Mouse (Mus musculus) heart, postnatal 25 days (tissue): ENCODE results near the gene Slc41a2. TPM values are rescaled to one million over a fixed set of nuclear protein-coding genes. Genes with fewer than 3 reads are reported as not detected.

Source experiments
- DNase-seq: peaks from one replicate; pipeline ENCODE4 v3.0.0; 2022; ENCODE audit warnings: low spot score
- intact Hi-C: fragments of 180-260 bp; cut with DNase I; formaldehyde crosslinking; loops from one replicate; pipeline ENCODE4 v1.15.1; 2025
- total RNA-seq, 2 experiments: library from RNA; stranded (reverse); gene quantifications; 2 replicates each; pipeline ENCODE4 v1.2.3; 2021

The Slc41a2 gene
- total RNA-seq, 2 experiments from 2014 or later: 1.5 to 1.6 TPM

- intact Hi-C loops: no loop called here
- no peak for DNase-seq
These were observed 12.8 kb downstream of the Slc41a2 start for GRCm38 (mm10) chr10:83324871-83325270.

GRCm38 (mm10) chr10:83322551-83323100 lies 15.1 kb downstream of the Slc41a2 start:
- DNase-seq: no peak
- intact Hi-C loops: no loop called here

GRCm38 (mm10) chr10:83321528-83321927 lies 16.2 kb downstream of the Slc41a2 start:
- DNase-seq: no peak
- intact Hi-C loops: no loop called here

- DNase-seq: no peak
- intact Hi-C loops: no loop called here
These were observed 16.8 kb downstream of the Slc41a2 start for GRCm38 (mm10) chr10:83320870-83321269.

GRCm38 (mm10) chr10:83320396-83320795 lies 17.3 kb downstream of the Slc41a2 start:
- intact Hi-C loops: no loop called here
- DNase-seq: no peak

DNA sequence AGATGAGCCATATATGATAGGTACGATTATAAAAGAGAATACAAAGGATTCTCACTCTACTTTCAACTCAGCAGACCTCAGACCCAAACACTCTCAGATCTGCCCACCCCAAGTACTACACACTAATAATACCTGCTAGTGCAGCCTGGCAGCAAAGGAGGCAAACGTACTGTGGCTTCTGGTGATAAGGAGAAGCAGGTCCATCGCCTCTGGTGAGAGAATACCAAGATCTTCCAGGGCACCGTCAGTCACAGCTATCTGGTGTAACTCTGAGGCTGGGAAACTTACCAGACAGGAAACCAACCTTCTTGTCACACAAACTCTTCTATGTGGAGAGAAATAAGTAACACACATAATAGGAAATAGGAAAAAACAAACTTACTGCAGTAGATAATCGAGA lies 24.6 kb downstream of the Slc41a2 start:
- no peak for DNase-seq
- intact Hi-C loops: no loop called here

DNA sequence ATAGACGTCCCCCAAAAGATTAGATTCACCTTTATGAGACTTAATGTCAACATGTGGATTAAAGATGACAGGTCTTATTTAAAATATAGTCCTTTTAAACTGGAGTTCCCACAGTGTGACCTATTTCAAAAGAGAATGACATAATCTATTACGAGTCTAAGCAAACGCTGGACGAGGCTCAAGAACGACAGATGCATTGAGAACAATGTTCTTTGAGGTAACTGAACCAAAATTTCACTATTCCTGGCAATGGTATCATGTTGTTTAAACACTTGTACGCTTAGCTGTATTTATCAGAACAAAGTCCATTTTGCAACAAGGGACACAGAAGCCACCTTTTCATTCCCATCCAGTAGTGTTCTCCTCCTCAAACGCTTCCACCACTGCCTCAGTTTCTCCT lies 27.3 kb downstream of the Slc41a2 start:
- DNase-seq: no peak

DNA sequence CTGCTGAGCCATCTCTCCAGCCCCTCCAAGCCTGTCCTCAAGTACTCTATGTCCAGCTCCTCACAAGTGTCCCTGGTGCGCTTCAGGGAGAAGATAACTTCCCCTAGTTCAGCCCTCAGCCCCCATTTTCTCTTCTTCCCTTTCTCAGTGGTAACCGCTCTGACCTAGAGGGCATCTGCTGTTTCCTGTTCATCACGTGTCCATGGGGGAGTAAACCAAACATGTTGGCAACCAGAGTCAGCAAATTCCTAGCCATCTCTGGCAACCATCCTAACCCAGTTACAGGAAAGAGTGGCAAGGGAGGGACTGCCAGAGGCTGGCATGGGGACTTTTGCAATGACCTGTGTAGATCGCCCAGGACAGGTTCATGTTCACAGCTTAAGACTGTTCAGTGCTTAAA lies 36.0 kb downstream of the Slc41a2 start:
- no peak for DNase-seq
- intact Hi-C loops: no loop called here

More for the DNA sequence above, 27.3 kb downstream of the Slc41a2 start:
- intact Hi-C loops: no loop called here

DNA sequence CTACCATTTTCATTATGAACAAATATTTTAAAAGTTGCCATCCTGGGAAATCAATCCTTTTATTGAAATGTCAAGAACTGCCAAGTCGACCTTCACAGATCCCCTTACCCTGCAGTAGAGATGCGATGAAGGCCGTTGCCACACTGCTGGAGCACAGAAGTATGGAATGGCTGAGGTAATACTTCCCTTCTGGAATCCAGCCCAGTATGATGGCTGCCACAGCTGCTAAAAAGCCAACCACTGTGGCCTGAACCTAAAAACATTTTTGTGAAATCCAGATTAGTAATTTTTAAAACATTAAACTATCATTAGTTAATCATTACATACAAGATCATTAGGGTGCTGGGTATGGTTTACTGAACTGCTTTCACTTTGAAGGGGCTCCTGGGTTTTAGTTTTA lies 36.6 kb downstream of the Slc41a2 start:
- no peak for DNase-seq
- intact Hi-C loops: no loop called here

GRCm38 (mm10) chr10:83297017-83297416 lies 40.7 kb downstream of the Slc41a2 start:
- no peak for DNase-seq
- intact Hi-C loops: no loop called here

GRCm38 (mm10) chr10:83294746-83295145 lies 42.9 kb downstream of the Slc41a2 start:
- intact Hi-C loops: loop anchor here (2.0 kb wide), 1 partner anchor 384 kb away; no protein-coding TSS in a partner anchor
- no peak for DNase-seq

DNA sequence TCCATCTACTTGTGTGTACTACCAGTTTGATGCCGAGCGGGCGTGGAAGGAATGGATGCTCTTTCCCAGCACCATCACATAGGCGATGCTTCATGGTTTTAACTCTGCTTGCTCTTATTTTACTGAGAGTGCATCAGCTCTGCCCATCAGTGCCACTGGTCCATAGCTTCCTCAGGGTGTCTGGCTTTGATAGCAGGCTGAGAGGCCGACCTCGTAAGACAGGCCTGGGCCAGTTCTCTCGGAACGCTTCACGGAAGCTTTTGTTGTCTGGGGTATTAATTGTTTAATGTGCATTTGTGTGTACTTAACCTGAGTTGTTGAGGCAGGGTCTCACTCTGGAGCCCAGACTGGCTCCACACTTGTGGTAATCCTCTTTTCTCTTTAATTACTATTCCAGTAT lies 44.3 kb downstream of the Slc41a2 start:
- no peak for DNase-seq
- intact Hi-C loops: no loop called here

DNA sequence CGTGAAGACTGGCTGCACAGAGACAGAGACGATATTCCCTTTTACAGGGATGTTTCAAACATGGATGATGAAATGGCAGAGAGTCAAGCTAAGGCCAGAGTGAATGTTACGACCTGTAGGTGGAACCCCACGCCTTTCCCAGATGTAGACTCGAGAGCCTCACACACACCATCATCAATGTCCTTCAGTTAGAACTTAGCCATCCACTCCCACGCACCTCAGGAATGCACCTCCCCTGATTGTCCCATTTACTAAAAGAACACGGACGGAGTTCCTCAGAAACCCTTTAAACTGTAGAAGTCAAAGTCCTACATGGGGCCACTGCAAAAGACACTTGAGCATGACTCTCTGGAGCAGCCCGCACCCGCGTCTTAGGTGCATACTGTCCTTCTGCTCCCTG lies 46.0 kb downstream of the Slc41a2 start:
- intact Hi-C loops: no loop called here
- no peak for DNase-seq

DNA sequence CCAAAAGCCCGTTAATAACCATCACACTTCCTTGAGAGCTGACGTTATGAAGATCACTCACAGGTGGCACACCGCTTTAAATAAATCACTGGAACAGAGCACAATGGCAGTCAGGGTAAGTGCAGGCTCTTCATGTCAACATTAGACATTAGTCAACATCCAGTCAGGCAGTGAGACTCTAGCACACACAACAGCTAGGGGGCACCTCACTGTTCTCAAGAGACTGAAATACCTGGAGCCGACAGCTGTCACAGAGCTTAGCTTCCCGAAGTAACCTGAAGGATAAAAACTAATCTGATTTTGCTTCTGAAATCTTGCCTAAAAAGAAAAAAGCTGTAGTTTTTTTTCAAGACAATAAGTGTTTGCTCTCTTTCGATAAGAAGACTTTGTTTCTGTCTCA lies 49.9 kb downstream of the Slc41a2 start:
- intact Hi-C loops: no loop called here

GRCm38 (mm10) chr10:83286399-83286798 lies 51.3 kb downstream of the Slc41a2 start:
- intact Hi-C loops: no loop called here

More for the DNA sequence above, 49.9 kb downstream of the Slc41a2 start:
- DNase-seq: no peak

DNA sequence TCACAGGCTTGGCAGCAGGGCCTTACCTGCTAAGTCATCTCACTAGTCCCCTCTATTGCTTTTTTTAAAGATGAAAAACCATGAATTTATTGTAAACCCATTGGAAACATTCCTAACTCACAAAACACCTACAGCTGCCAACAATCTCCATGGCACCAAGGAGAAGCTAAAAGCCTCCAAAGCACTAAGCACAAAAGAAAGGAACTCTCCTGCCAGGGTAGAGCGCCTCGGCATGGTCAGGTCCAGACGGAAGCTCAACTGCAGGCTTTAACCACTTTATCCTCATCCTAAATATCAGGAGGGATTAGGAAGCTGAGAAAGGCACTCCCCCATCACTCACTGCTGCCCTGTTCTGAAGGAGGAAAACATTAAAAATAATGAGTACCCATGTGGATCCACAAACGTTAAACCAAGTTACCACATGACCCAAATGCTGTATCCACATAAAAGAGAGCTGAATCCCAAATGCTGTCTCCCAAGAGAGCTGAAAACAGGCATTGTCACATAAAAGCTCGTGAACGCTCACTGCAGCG lies 51.9 kb downstream of the Slc41a2 start:
- intact Hi-C loops: no loop called here
- DNase-seq: no peak

More at GRCm38 (mm10) chr10:83286399-83286798, 51.3 kb downstream of the Slc41a2 start:
- no peak for DNase-seq

- no peak for DNase-seq
- intact Hi-C loops: no loop called here
These were observed 52.8 kb downstream of the Slc41a2 start for GRCm38 (mm10) chr10:83284916-83285315.

DNA sequence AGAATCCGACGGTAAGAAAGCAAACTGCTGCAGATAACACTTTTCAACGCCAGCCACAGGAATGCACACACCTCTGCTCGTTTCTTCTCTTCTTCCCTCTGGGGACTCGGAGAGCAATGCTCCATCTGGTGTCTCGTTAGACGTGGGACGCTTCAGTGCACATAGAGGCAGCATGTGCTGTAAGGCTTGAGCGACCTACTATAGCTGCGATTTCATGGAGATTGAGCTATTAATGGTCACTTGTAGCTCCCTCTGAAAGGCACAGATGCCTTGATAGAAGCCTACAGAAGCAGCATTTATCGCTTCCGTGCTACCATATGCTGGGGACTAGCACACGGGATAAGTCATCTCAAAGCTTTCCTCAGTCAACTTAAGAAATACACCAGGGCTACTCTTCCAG lies 71.0 kb downstream of the Slc41a2 start:
- intact Hi-C loops: no loop called here
- no peak for DNase-seq

DNA sequence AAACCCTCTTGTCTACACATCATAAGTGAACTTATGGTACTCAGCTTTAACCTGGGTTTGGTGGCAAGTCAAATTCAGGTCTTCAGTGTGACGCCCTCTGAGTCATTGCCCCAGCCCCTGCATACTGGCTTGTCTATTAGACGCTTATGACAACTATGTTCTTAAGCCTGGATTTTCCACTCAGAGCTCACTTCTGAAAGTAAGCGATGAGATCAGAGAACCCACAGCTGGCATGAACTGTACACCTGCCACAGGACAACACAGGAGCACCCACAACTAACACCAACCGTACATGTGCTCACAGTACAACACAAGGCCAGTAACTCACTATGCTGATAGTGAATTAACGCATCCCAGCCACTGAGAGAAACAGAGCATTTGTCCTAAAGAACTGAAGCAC lies 71.4 kb downstream of the Slc41a2 start:
- no peak for DNase-seq
- intact Hi-C loops: no loop called here

DNA sequence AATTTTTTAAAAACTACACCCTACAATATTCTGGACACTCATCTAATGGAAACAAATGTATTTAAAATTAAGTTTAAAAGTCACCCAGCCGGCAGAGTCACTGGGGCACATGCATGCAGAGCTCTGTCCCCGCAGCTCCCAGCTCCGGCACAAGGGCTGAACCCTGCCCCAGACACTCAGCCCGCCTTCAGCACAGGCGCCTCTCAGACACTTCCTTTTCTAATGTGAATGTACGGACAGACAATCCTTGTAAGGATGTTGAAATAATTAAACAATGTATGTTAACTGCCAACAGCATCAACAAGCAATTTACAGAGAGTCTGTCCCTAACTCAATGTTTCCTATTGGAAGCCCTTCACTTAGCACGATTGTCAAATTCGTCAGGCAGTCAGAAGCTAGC lies 73.0 kb downstream of the Slc41a2 start:
- intact Hi-C loops: no loop called here
- DNase-seq: no peak

DNA sequence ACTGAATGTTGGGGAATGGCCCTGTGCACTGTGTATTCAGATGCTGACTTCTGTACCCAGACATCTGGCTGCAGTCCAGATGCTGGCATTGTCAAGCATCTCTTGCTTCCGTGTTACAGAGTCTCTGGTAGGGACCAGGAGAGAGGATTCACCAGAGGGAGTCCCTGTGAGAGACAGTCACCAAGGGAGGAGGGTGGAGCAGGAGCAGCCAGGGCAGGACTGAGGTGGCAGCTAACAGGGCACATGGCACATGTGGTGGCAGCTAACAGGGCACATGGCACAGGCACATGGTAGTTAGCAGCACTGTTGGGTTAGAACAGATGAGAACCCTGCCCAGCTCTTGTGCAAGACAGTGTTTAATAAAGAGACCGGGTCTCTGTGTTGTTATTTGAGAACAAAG lies 73.6 kb downstream of the Slc41a2 start:
- no peak for DNase-seq
- intact Hi-C loops: no loop called here

- no peak for DNase-seq
- intact Hi-C loops: no loop called here
These were observed 76.4 kb downstream of the Slc41a2 start for GRCm38 (mm10) chr10:83261264-83261663.
